Mouse (Mus musculus): ENCODE data around the gene Ints13. TPM values are rescaled to one million over a fixed set of nuclear protein-coding genes. Genes with fewer than 3 reads are reported as not detected.

The Ints13 gene
- polyA plus RNA-seq, 1 experiment from 2014 or later: 75.7 TPM

- Histone ChIP-seq H3K27ac (no peak overlapping the region), H3K9ac (no peak overlapping the region), H3K4me2 (no peak overlapping the region), H3K4me1 (no peaks in the 10 kb centered on the region), H3K4me3 (no peak overlapping the region), H3K27me3 (no peaks in the 10 kb centered on the region), H3K36me3 (no peaks in the 10 kb centered on the region), H3K9me3 (no peaks in the 10 kb centered on the region; the same call in 1 of the 2 replicates)
- no peak for ATAC-seq (ENCODE audit: insufficient number of reproducible peaks, insufficient read depth, low FRiP score, low TSS enrichment, low read depth)
- 60% methylated on average over 2 of the region's 2 CpGs for WGBS
These were observed 39.6 kb downstream of the Ints13 start for GRCm38 (mm10) chr6:146538071-146538470.

- ATAC-seq (ENCODE audit: insufficient number of reproducible peaks, insufficient read depth, low FRiP score, low TSS enrichment, low read depth): no peak
- no peak overlapping the region for H3K9ac ChIP-seq
- no peak overlapping the region for H3K4me2 ChIP-seq
- no peaks in the 10 kb centered on the region; the same call in 1 of the 2 replicates for H3K9me3 ChIP-seq
- no peak overlapping the region for H3K4me3 ChIP-seq
- no peaks in the 10 kb centered on the region for H3K27me3 ChIP-seq
- no peak overlapping the region for H3K27ac ChIP-seq
- H3K4me1 ChIP-seq: no peaks in the 10 kb centered on the region
- H3K36me3 ChIP-seq: no peaks in the 10 kb centered on the region
- WGBS: 83% methylated on average over 4 of the region's 4 CpGs
These were observed 40.5 kb downstream of the Ints13 start for GRCm38 (mm10) chr6:146537111-146537510.

GRCm38 (mm10) chr6:146535501-146535900, 42.1 kb downstream of the Ints13 start:
- WGBS: 87% methylated on average over 5 of the region's 5 CpGs
- ATAC-seq (ENCODE audit: insufficient number of reproducible peaks, insufficient read depth, low FRiP score, low TSS enrichment, low read depth): no peak
- no peak overlapping the region for H3K9ac ChIP-seq
- H3K9me3 ChIP-seq: no peaks in the 10 kb centered on the region; the same call in 1 of the 2 replicates
- H3K4me1 ChIP-seq: no peaks in the 10 kb centered on the region
- no peaks in the 10 kb centered on the region for H3K27me3 ChIP-seq
- H3K4me2 ChIP-seq: no peak overlapping the region
- H3K4me3 ChIP-seq: no peak overlapping the region
- no peak overlapping the region for H3K27ac ChIP-seq
- H3K36me3 ChIP-seq: no peaks in the 10 kb centered on the region

GRCm38 (mm10) chr6:146533146-146533545, 44.5 kb downstream of the Ints13 start:
- Histone ChIP-seq H3K4me2 (no peak overlapping the region), H3K27ac (no peak overlapping the region), H3K9me3 (no peaks in the 10 kb centered on the region; the same call in 1 of the 2 replicates), H3K27me3 (no peaks in the 10 kb centered on the region), H3K36me3 (no peaks in the 10 kb centered on the region), H3K4me3 (no peak overlapping the region), H3K9ac (no peak overlapping the region), H3K4me1 (0 out of 2 replicates have a peak, but pooled peaks cover 4% of the 10 kb centered on the region)
- WGBS: 84% methylated on average over 4 of the region's 4 CpGs
- ATAC-seq (ENCODE audit: insufficient number of reproducible peaks, insufficient read depth, low FRiP score, low TSS enrichment, low read depth): no peak

- no peak overlapping the region for H3K4me2 ChIP-seq
- H3K9me3 ChIP-seq: no peaks in the 10 kb centered on the region; the same call in 1 of the 2 replicates
- H3K27ac ChIP-seq: no peak overlapping the region
- no peak overlapping the region for H3K4me3 ChIP-seq
- 65% methylated on average over 5 of the region's 5 CpGs for WGBS
- no peak for ATAC-seq (ENCODE audit: insufficient number of reproducible peaks, insufficient read depth, low FRiP score, low TSS enrichment, low read depth)
- 0 out of 2 replicates have a peak, but pooled peaks cover 4% of the 10 kb centered on the region for H3K4me1 ChIP-seq
- no peaks in the 10 kb centered on the region for H3K36me3 ChIP-seq
- H3K27me3 ChIP-seq: no peaks in the 10 kb centered on the region
- no peak overlapping the region for H3K9ac ChIP-seq
These were observed 46.9 kb downstream of the Ints13 start for GRCm38 (mm10) chr6:146530769-146531168.

- H3K4me1 ChIP-seq: 0 out of 2 replicates have a peak, but pooled peaks cover 4% of the 10 kb centered on the region
- no peak for ATAC-seq (ENCODE audit: insufficient number of reproducible peaks, insufficient read depth, low FRiP score, low TSS enrichment, low read depth)
These were observed 47.3 kb downstream of the Ints13 start for GRCm38 (mm10) chr6:146530363-146530762.

GRCm38 (mm10) chr6:146527537-146527936, 50.1 kb downstream of the Ints13 start:
- Histone ChIP-seq H3K9ac (no peak overlapping the region), H3K4me2 (no peak overlapping the region), H3K4me3 (no peak overlapping the region), H3K36me3 (no peaks in the 10 kb centered on the region), H3K4me1 (0 out of 2 replicates have a peak, but pooled peaks cover 4% of the 10 kb centered on the region), H3K27me3 (no peaks in the 10 kb centered on the region), H3K27ac (no peak overlapping the region), H3K9me3 (no peaks in the 10 kb centered on the region)
- ATAC-seq (ENCODE audit: insufficient number of reproducible peaks, insufficient read depth, low FRiP score, low TSS enrichment, low read depth): no peak
- WGBS: 88% methylated on average over 2 of the region's 2 CpGs

More at GRCm38 (mm10) chr6:146530363-146530762, 47.3 kb downstream of the Ints13 start:
- no peaks in the 10 kb centered on the region for H3K9me3 ChIP-seq
- no peak overlapping the region for H3K4me2 ChIP-seq
- no peaks in the 10 kb centered on the region for H3K36me3 ChIP-seq
- no peak overlapping the region for H3K27ac ChIP-seq
- no peak overlapping the region for H3K9ac ChIP-seq
- 51% methylated on average over 7 of the region's 7 CpGs for WGBS
- H3K27me3 ChIP-seq: no peaks in the 10 kb centered on the region
- no peak overlapping the region for H3K4me3 ChIP-seq

GRCm38 (mm10) chr6:146525500-146525899, 52.1 kb downstream of the Ints13 start:
- H3K4me1 ChIP-seq: 0 out of 2 replicates have a peak, but pooled peaks cover 4% of the 10 kb centered on the region
- H3K36me3 ChIP-seq: no peaks in the 10 kb centered on the region
- H3K9ac ChIP-seq: no peak overlapping the region
- H3K9me3 ChIP-seq: no peaks in the 10 kb centered on the region
- no peaks in the 10 kb centered on the region for H3K27me3 ChIP-seq
- no peak overlapping the region for H3K4me2 ChIP-seq
- no peak overlapping the region for H3K4me3 ChIP-seq
- WGBS: 81% methylated on average over 2 of the region's 2 CpGs
- no peak for ATAC-seq (ENCODE audit: insufficient number of reproducible peaks, insufficient read depth, low FRiP score, low TSS enrichment, low read depth)
- no peak overlapping the region for H3K27ac ChIP-seq

GRCm38 (mm10) chr6:146521456-146522245, 56.0 kb downstream of the Ints13 start:
- Histone ChIP-seq H3K4me3 (no peak overlapping the region), H3K4me1 (no peaks in the 10 kb centered on the region), H3K36me3 (no peaks in the 10 kb centered on the region), H3K27ac (no peak overlapping the region), H3K9ac (no peak overlapping the region), H3K4me2 (no peak overlapping the region), H3K27me3 (no peaks in the 10 kb centered on the region), H3K9me3 (no peaks in the 10 kb centered on the region)
- WGBS: 78% methylated on average over 5 of the region's 5 CpGs
- no peak for ATAC-seq (ENCODE audit: insufficient number of reproducible peaks, insufficient read depth, low FRiP score, low TSS enrichment, low read depth)

GRCm38 (mm10) chr6:146519019-146519418, 58.6 kb downstream of the Ints13 start:
- no peaks in the 10 kb centered on the region for H3K9me3 ChIP-seq
- no peak overlapping the region for H3K4me3 ChIP-seq
- no peak for ATAC-seq (ENCODE audit: insufficient number of reproducible peaks, insufficient read depth, low FRiP score, low TSS enrichment, low read depth)
- H3K27me3 ChIP-seq: no peaks in the 10 kb centered on the region
- no peak overlapping the region for H3K4me2 ChIP-seq
- H3K9ac ChIP-seq: no peak overlapping the region
- 0 out of 2 replicates have a peak, but pooled peaks cover 3% of the 10 kb centered on the region for H3K4me1 ChIP-seq
- WGBS: 70% methylated on average over 2 of the region's 2 CpGs
- H3K27ac ChIP-seq: no peak overlapping the region
- no peaks in the 10 kb centered on the region for H3K36me3 ChIP-seq

GRCm38 (mm10) chr6:146515936-146516335, 61.7 kb downstream of the Ints13 start:
- Histone ChIP-seq H3K9ac (no peak overlapping the region), H3K4me3 (no peak overlapping the region), H3K27ac (no peak overlapping the region), H3K9me3 (no peaks in the 10 kb centered on the region), H3K4me1 (0 out of 2 replicates have a peak, but pooled peaks cover 3% of the 10 kb centered on the region), H3K36me3 (no peaks in the 10 kb centered on the region), H3K4me2 (no peak overlapping the region), H3K27me3 (no peaks in the 10 kb centered on the region)
- ATAC-seq (ENCODE audit: insufficient number of reproducible peaks, insufficient read depth, low FRiP score, low TSS enrichment, low read depth): no peak
- WGBS: 81% methylated on average over 6 of the region's 6 CpGs

- no peaks in the 10 kb centered on the region for H3K9me3 ChIP-seq
- no peak for ATAC-seq (ENCODE audit: insufficient number of reproducible peaks, insufficient read depth, low FRiP score, low TSS enrichment, low read depth)
- H3K27ac ChIP-seq: no peak overlapping the region; the same call in 1 of the 2 replicates
- no peak overlapping the region for H3K9ac ChIP-seq
- H3K4me3 ChIP-seq: no peak overlapping the region
- no peaks in the 10 kb centered on the region for H3K27me3 ChIP-seq
- no peak overlapping the region for H3K4me2 ChIP-seq
- no peaks in the 10 kb centered on the region for H3K36me3 ChIP-seq
- WGBS: 43% methylated on average over 7 of the region's 7 CpGs
- 0 out of 2 replicates have a peak, but pooled peaks cover 3% of the 10 kb centered on the region for H3K4me1 ChIP-seq
These were observed 63.1 kb downstream of the Ints13 start for GRCm38 (mm10) chr6:146514531-146514948.

Data from embryonic facial prominence, embryonic 13.5 days (tissue).